Mouse (Mus musculus) hindbrain, embryonic 11.5 days (tissue): ENCODE measurements around the gene Jag2. TPM values are rescaled to one million over a fixed set of nuclear protein-coding genes. Genes with fewer than 3 reads are reported as not detected.

Experiments
- ATAC-seq: fragments of 200-750 bp; cut with Nextera tagmentation; 2 replicates; pipeline ENCODE4 v1.8.0; 2017; ENCODE audit warnings: mild to moderate bottlenecking, moderate TSS enrichment, moderate library complexity; ENCODE audit not compliant: low FRiP score
- DNase-seq: peaks from one replicate; pipeline ENCODE4 v3.0.0-alpha.2; 2015; ENCODE audit warnings: low spot score
- H3K27ac ChIP-seq: fragments of 300-500 bp; sonication (generic); 2 replicates; pipeline ENCODE4 v1.5.1; 2014; ENCODE audit warnings: mild to moderate bottlenecking, low read depth, low read length
- H3K27me3 ChIP-seq: fragments of 300-500 bp; sonication (generic); 2 replicates; pipeline ENCODE4 v1.6.1; 2014; ENCODE audit warnings: mild to moderate bottlenecking, low read length, moderate library complexity, mixed read lengths; ENCODE audit not compliant: control insufficient read depth, insufficient read depth
- H3K36me3 ChIP-seq: fragments of 300-500 bp; sonication (generic); 2 replicates; pipeline ENCODE4 v1.6.1; 2014; ENCODE audit warnings: mild to moderate bottlenecking, low read length, moderate library complexity, mixed read lengths; ENCODE audit not compliant: control insufficient read depth, insufficient read depth
- H3K4me1 ChIP-seq: fragments of 300-500 bp; sonication (generic); replicated peaks from 2 replicates; pipeline ENCODE4 v1.6.1; 2014; ENCODE audit warnings: low read length, mixed read lengths; ENCODE audit not compliant: control insufficient read depth, insufficient read depth
- H3K4me2 ChIP-seq: fragments of 300-500 bp; sonication (generic); replicated peaks from 2 replicates; pipeline ENCODE4 v1.6.1; 2014; ENCODE audit warnings: mild to moderate bottlenecking, low read depth, low read length
- H3K4me3 ChIP-seq: fragments of 300-500 bp; sonication (generic); 2 replicates; pipeline ENCODE4 v1.5.1; 2014; ENCODE audit warnings: low read depth, low read length
- H3K9ac ChIP-seq: fragments of 300-500 bp; sonication (generic); 2 replicates; pipeline ENCODE4 v1.6.1; 2014; ENCODE audit warnings: low read depth, low read length
- H3K9me3 ChIP-seq: fragments of 300-500 bp; sonication (generic); 2 replicates; pipeline ENCODE4 v1.6.1; 2016; ENCODE audit warnings: low read length; ENCODE audit not compliant: control insufficient read depth
- WGBS: fragments of 180-500 bp; shearing (Covaris S2); extraction: QIAGEN DNeasy Blood & Tissue Kit; methylation state at CpG from one replicate; pipeline ENCODE4 v1.1.7; 2014; 5-methylcytosine and 5-hydroxymethylcytosine counted together
- polyA plus RNA-seq: library from polyadenylated mRNA; unstranded; fragments of >200 nt; fragmentation: Nextera tagmentation; extraction: Ambion mirVana; gene quantifications from 2 replicates; pipeline ENCODE4 v1.2.1, GENCODE M21; 2014

Gene Jag2
- polyA plus RNA-seq: 4.2 and 4.7 TPM in 2 replicates

- peak within 1 kb of the TSS; percentile 65 for H3K9ac ChIP-seq
- H3K27me3 ChIP-seq: peaks cover 31% of the 10 kb centered on the region
- peak; percentile 72 for DNase-seq
- H3K9me3 ChIP-seq: no peaks in the 10 kb centered on the region
- H3K27ac ChIP-seq: peak within 1 kb of the TSS; percentile 72
- ATAC-seq: peak; percentile 51
- peak within 1 kb of the TSS; percentile 60 for H3K4me3 ChIP-seq
- peak within 1 kb of the TSS; percentile 95 for H3K4me2 ChIP-seq
- H3K4me1 ChIP-seq: peaks cover 5% of the 10 kb centered on the region
- WGBS: 1% methylated on average over 34 of the region's 85 CpGs
- no peaks in the 10 kb centered on the region for H3K36me3 ChIP-seq
Observed at GRCm38 (mm10) chr12:112929562-112930352, at the start of gene Jag2. Jag2 (minus strand) TSS chr12:112929776.

- peak overlapping the region; percentile 93 for H3K4me2 ChIP-seq
- no peaks in the 10 kb centered on the region for H3K9me3 ChIP-seq
- DNase-seq (no peak), ATAC-seq (no peak)
- H3K27me3 ChIP-seq: no peaks in the 10 kb centered on the region
- H3K4me1 ChIP-seq: peaks cover 2% of the 10 kb centered on the region; the same call in 1 of the 2 replicates
- H3K9ac ChIP-seq: peak overlapping the region; percentile 88
- H3K27ac ChIP-seq: peak overlapping the region; percentile 79; the same call in 1 of the 2 replicates
- 47% methylated on average over 12 of the region's 12 CpGs for WGBS
- H3K36me3 ChIP-seq: peaks cover 7% of the 10 kb centered on the region; the same call in 1 of the 2 replicates
- peak overlapping the region; percentile 68 for H3K4me3 ChIP-seq
Observed at GRCm38 (mm10) chr12:112977156-112977555, 47.6 kb upstream of the Jag2 start.

- H3K4me1 ChIP-seq: peaks cover 2% of the 10 kb centered on the region; the same call in 1 of the 2 replicates
- H3K27ac ChIP-seq: peak within 1 kb of the TSS; percentile 79
- ATAC-seq: peak; percentile 95
- no peaks in the 10 kb centered on the region for H3K27me3 ChIP-seq
- under 1% methylated on average over 72 of the region's 80 CpGs for WGBS
- H3K4me3 ChIP-seq: peak within 1 kb of the TSS; percentile 68
- H3K4me2 ChIP-seq: peak within 1 kb of the TSS; percentile 93
- H3K9me3 ChIP-seq: no peaks in the 10 kb centered on the region
- H3K36me3 ChIP-seq: peaks cover 7% of the 10 kb centered on the region; the same call in 1 of the 2 replicates
- peak; percentile 91 for DNase-seq
- H3K9ac ChIP-seq: peak within 1 kb of the TSS; percentile 88
Observed at GRCm38 (mm10) chr12:112976371-112977073, 46.9 kb upstream of the Jag2 start, which contains the start of gene Btbd6. Btbd6 (plus strand) TSS chr12:112976482.

- no peak overlapping the region for H3K27ac ChIP-seq
- no peak overlapping the region for H3K4me2 ChIP-seq
- H3K9me3 ChIP-seq: no peaks in the 10 kb centered on the region
- H3K27me3 ChIP-seq: no peaks in the 10 kb centered on the region
- H3K4me1 ChIP-seq: peaks cover 2% of the 10 kb centered on the region; the same call in 1 of the 2 replicates
- H3K36me3 ChIP-seq: peaks cover 11% of the 10 kb centered on the region; the same call in 1 of the 2 replicates
- ATAC-seq (no peak), DNase-seq (no peak)
- H3K9ac ChIP-seq: no peak overlapping the region
- WGBS: 90% methylated on average over 9 of the region's 9 CpGs
- H3K4me3 ChIP-seq: no peak overlapping the region
Observed at GRCm38 (mm10) chr12:112974736-112975135, 45.2 kb upstream of the Jag2 start.

- ATAC-seq (no peak), DNase-seq (no peak)
- Histone ChIP-seq H3K4me3 (no peak overlapping the region), H3K4me1 (no peaks in the 10 kb centered on the region), H3K27me3 (no peaks in the 10 kb centered on the region), H3K4me2 (no peak overlapping the region), H3K36me3 (peaks cover 19% of the 10 kb centered on the region), H3K9ac (no peak overlapping the region), H3K27ac (no peak overlapping the region), H3K9me3 (no peaks in the 10 kb centered on the region)
- WGBS: 92% methylated on average over 6 of the region's 6 CpGs
Observed at GRCm38 (mm10) chr12:112969616-112970015, 40.0 kb upstream of the Jag2 start.

- DNase-seq (no peak), ATAC-seq (no peak)
- no peak overlapping the region for H3K27ac ChIP-seq
- H3K4me3 ChIP-seq: no peak overlapping the region
- no peaks in the 10 kb centered on the region for H3K27me3 ChIP-seq
- H3K4me2 ChIP-seq: no peak overlapping the region
- no peaks in the 10 kb centered on the region for H3K9me3 ChIP-seq
- 67% methylated on average over 8 of the region's 8 CpGs for WGBS
- H3K36me3 ChIP-seq: peaks cover 19% of the 10 kb centered on the region
- no peak overlapping the region for H3K9ac ChIP-seq
- H3K4me1 ChIP-seq: no peaks in the 10 kb centered on the region
Observed at GRCm38 (mm10) chr12:112968943-112969342, 39.4 kb upstream of the Jag2 start.

- Histone ChIP-seq H3K27ac (no peak overlapping the region), H3K4me1 (no peaks in the 10 kb centered on the region), H3K4me2 (no peak overlapping the region), H3K9me3 (no peaks in the 10 kb centered on the region), H3K36me3 (peaks cover 20% of the 10 kb centered on the region), H3K4me3 (no peak overlapping the region), H3K9ac (no peak overlapping the region), H3K27me3 (no peaks in the 10 kb centered on the region)
- ATAC-seq (no peak), DNase-seq (no peak)
- WGBS: 91% methylated on average over 13 of the region's 13 CpGs
Observed at GRCm38 (mm10) chr12:112965783-112966182, 36.2 kb upstream of the Jag2 start.

GRCm38 (mm10) chr12:112961872-112962271 lies 32.3 kb upstream of the Jag2 start:
- Histone ChIP-seq H3K4me3 (no peak overlapping the region), H3K4me1 (no peaks in the 10 kb centered on the region), H3K9ac (no peak overlapping the region), H3K27ac (no peak overlapping the region), H3K36me3 (peaks cover 15% of the 10 kb centered on the region), H3K4me2 (no peak overlapping the region), H3K27me3 (no peaks in the 10 kb centered on the region), H3K9me3 (no peaks in the 10 kb centered on the region)
- WGBS: 89% methylated on average over 5 of the region's 5 CpGs
- DNase-seq: no peak
- no peak for ATAC-seq
